Mouse (Mus musculus): ENCODE measurements at regions not wholly inside any gene's neighbourhood (a gene's known extent, or its start where the extent isn't known, plus 50 kb on each side); places are given as distances from the start of the nearest gene placed in this dataset.
A peak's percentile ranks its signal among the peaks of the same experiment; 100 is the strongest.

DNA sequence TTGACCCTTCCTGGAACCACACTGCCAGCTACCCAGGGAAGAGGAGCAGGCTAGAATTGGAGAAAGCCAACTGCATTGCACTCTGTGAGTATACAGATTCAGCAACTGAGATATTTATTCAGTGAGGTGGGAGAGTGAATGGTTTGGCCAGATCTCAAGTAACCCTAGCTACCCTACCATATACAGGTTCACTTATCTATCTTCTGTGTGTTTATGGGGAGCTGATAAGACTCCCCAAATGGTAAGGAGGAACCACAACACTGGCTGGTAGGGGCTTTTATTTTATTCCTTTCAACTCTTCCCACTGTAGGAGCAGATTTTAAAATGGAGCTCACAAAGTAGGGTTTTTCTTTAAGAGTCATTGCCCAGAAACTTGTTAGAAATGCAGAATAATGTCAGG lies 62.9 kb downstream of the Arrdc3 start:
- no peak overlapping the region for H3K9ac ChIP-seq (ENCODE audit: low read depth, low read length)
- no peak for ATAC-seq
- H3K27ac ChIP-seq (ENCODE audit: low read depth, low read length), result no peak overlapping the region
- H3K4me3 ChIP-seq (ENCODE audit: low read length), result no peak overlapping the region
- H3K27me3 ChIP-seq (replicated peaks; ENCODE audit: control insufficient read depth, insufficient read depth, low read length), result no peaks in the 10 kb centered on the region
- H3K9me3 ChIP-seq (ENCODE audit: control insufficient read depth, low read length), result no peaks in the 10 kb centered on the region
- no peak overlapping the region for H3K4me2 ChIP-seq (ENCODE audit: low read length)
- H3K36me3 ChIP-seq (ENCODE audit: control insufficient read depth, insufficient read depth, low read length), result no peaks in the 10 kb centered on the region
- H3K4me1 ChIP-seq (ENCODE audit: control insufficient read depth, insufficient read depth, low read depth, low read length), result no peaks in the 10 kb centered on the region

DNA sequence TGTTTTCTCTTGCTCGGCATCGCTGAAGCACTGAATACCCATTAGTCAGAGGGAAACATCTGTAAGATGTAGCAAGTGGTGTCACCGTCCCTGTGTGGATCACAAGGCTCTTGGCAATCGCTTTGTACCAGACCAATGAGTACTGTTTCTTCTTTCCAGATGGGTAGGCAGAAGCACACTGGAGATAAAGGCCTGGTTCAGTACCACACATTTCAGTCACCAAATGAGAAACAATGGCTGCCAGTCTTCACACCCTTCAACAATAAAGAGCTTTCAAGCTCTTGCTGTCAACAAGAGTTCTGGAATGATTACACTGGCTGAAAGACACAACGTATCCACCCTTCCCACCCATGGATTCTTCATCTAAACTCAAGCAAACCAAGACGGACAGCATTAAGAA lies 64.5 kb downstream of the Arrdc3 start:
- H3K27ac ChIP-seq (ENCODE audit: low read depth, low read length), result no peak overlapping the region
- no peaks in the 10 kb centered on the region for H3K4me1 ChIP-seq (ENCODE audit: control insufficient read depth, insufficient read depth, low read depth, low read length)
- no peaks in the 10 kb centered on the region for H3K9me3 ChIP-seq (ENCODE audit: control insufficient read depth, low read length)
- H3K36me3 ChIP-seq (ENCODE audit: control insufficient read depth, insufficient read depth, low read length), result no peaks in the 10 kb centered on the region
- H3K27me3 ChIP-seq (replicated peaks; ENCODE audit: control insufficient read depth, insufficient read depth, low read length), result no peaks in the 10 kb centered on the region
- WGBS, result 61% methylated on average over 6 of the region's 6 CpGs
- H3K4me3 ChIP-seq (ENCODE audit: low read length), result no peak overlapping the region
- ATAC-seq, result no peak
- H3K4me2 ChIP-seq (ENCODE audit: low read length), result no peak overlapping the region
- no peak overlapping the region for H3K9ac ChIP-seq (ENCODE audit: low read depth, low read length)

DNA sequence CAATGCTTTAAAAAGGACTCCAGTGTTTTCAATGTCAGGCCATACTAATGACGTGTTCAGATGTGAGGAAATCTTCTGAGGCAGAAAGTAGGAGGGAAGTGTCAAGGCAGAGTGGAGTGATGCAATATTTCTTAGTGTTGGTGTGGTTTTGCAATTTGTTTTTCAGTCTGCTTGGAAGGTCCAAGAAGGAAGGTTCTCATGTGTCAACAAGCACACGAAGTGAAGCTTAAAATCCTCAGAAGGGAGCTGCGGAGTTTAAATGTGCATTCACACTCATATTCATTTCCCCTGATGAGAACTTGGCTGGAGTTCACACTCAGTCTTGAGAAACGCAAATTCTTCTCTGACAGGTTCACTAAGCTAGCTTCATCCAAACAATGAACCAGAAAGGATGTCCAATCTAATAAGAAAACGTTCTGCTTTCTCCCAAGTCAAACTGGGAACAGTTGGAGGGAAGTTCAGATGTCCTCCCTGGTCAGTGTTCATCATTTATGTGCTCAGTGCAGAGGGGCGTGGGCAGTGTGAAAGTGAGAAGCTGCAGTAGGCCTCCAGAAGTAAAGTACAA lies 66.0 kb downstream of the Arrdc3 start:
- ATAC-seq, result no peak
- H3K4me1 ChIP-seq (ENCODE audit: control insufficient read depth, insufficient read depth, low read depth, low read length), result no peaks in the 10 kb centered on the region
- H3K27me3 ChIP-seq (replicated peaks; ENCODE audit: control insufficient read depth, insufficient read depth, low read length), result no peaks in the 10 kb centered on the region
- no peak overlapping the region for H3K9ac ChIP-seq (ENCODE audit: low read depth, low read length)
- H3K9me3 ChIP-seq (ENCODE audit: control insufficient read depth, low read length), result no peaks in the 10 kb centered on the region
- 59% methylated on average over 6 of the region's 6 CpGs for WGBS
- H3K36me3 ChIP-seq (ENCODE audit: control insufficient read depth, insufficient read depth, low read length), result no peaks in the 10 kb centered on the region
- no peak overlapping the region for H3K27ac ChIP-seq (ENCODE audit: low read depth, low read length)
- H3K4me2 ChIP-seq (ENCODE audit: low read length), result no peak overlapping the region
- no peak overlapping the region for H3K4me3 ChIP-seq (ENCODE audit: low read length)

DNA sequence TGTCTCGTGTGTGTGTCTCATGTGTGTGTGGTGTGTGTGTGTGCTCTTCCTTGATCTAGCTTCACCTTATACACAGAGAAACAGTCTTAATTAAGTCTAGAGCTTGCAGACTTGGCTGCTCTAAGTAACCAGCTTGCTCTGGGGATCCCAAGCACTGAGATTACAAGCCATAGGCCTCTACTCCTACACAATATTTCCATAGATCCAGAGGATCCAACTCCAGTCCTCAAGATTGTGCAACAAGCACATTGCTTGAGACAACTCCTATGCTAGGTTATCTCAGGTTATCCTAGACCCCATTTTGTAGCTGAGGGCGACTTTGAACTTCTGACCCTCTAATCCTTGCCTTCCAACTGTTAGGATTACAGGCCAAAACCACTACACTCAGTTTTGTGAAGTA lies 67.1 kb downstream of the Arrdc3 start:
- no peak for ATAC-seq
- no peak overlapping the region for H3K9ac ChIP-seq (ENCODE audit: low read depth, low read length)
- 71% methylated on average over 2 of the region's 2 CpGs for WGBS

DNA sequence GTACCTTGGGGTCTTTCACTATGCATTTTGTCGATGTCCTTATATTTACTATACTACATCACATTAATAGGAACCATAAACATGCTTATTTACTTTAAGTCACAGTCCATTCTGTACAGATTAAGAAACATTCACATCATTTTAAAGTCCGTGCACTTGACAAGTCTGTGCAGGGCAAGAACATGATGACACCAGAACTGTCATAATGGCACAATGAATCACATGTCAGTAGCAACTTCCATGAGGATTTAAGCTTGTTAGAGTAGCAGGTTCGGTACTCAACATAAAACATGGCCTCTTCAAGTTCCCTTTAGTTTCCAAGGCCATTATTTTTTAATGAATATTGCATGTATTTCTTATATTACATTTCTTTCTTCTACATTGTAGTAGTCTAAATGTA lies 67.6 kb downstream of the Arrdc3 start:
- no peak for ATAC-seq
- 88% methylated on average over 3 of the region's 3 CpGs for WGBS
- no peak overlapping the region for H3K9ac ChIP-seq (ENCODE audit: low read depth, low read length)
- no peaks in the 10 kb centered on the region for H3K36me3 ChIP-seq (ENCODE audit: control insufficient read depth, insufficient read depth, low read length)
- no peaks in the 10 kb centered on the region for H3K4me1 ChIP-seq (ENCODE audit: control insufficient read depth, insufficient read depth, low read depth, low read length)
- H3K4me3 ChIP-seq (ENCODE audit: low read length), result no peak overlapping the region
- no peak overlapping the region for H3K4me2 ChIP-seq (ENCODE audit: low read length)
- H3K27me3 ChIP-seq (replicated peaks; ENCODE audit: control insufficient read depth, insufficient read depth, low read length), result no peaks in the 10 kb centered on the region
- H3K9me3 ChIP-seq (ENCODE audit: control insufficient read depth, low read length), result no peaks in the 10 kb centered on the region
- H3K27ac ChIP-seq (ENCODE audit: low read depth, low read length), result no peak overlapping the region

More for the DNA sequence above, 67.1 kb downstream of the Arrdc3 start:
- Histone ChIP-seq H3K27me3 (replicated peaks; ENCODE audit: control insufficient read depth, insufficient read depth, low read length) (no peaks in the 10 kb centered on the region), H3K4me3 (ENCODE audit: low read length) (no peak overlapping the region), H3K27ac (ENCODE audit: low read depth, low read length) (no peak overlapping the region), H3K4me2 (ENCODE audit: low read length) (no peak overlapping the region), H3K36me3 (ENCODE audit: control insufficient read depth, insufficient read depth, low read length) (no peaks in the 10 kb centered on the region), H3K9me3 (ENCODE audit: control insufficient read depth, low read length) (no peaks in the 10 kb centered on the region), H3K4me1 (ENCODE audit: control insufficient read depth, insufficient read depth, low read depth, low read length) (no peaks in the 10 kb centered on the region)

DNA sequence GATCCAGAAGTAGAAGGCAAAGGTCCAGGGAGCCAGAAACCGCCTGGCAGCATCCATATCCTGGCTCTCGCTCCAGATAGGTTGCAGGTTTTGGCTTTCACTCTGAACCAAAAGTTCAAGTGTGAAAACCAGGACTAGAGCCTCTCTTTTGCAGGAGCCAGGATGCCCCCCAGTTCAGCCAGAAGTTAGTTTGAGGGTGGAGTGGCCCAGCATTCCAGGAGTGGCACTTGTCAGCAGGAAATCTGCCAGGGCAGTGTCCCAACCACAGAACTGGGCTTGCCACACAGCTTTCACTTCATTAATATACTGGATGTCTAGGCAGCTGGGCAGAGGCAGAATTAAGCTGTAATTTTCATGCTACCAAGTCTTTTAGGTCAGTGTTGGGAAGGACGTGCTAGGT lies 68.1 kb downstream of the Arrdc3 start:
- no peak overlapping the region for H3K9ac ChIP-seq (ENCODE audit: low read depth, low read length)
- H3K9me3 ChIP-seq (ENCODE audit: control insufficient read depth, low read length), result no peaks in the 10 kb centered on the region
- H3K27ac ChIP-seq (ENCODE audit: low read depth, low read length), result no peak overlapping the region
- no peak for ATAC-seq
- no peaks in the 10 kb centered on the region for H3K36me3 ChIP-seq (ENCODE audit: control insufficient read depth, insufficient read depth, low read length)
- no peaks in the 10 kb centered on the region for H3K4me1 ChIP-seq (ENCODE audit: control insufficient read depth, insufficient read depth, low read depth, low read length)
- no peak overlapping the region for H3K4me2 ChIP-seq (ENCODE audit: low read length)
- H3K27me3 ChIP-seq (replicated peaks; ENCODE audit: control insufficient read depth, insufficient read depth, low read length), result no peaks in the 10 kb centered on the region
- no peak overlapping the region for H3K4me3 ChIP-seq (ENCODE audit: low read length)
- WGBS, result 80% methylated on average over 3 of the region's 3 CpGs

DNA sequence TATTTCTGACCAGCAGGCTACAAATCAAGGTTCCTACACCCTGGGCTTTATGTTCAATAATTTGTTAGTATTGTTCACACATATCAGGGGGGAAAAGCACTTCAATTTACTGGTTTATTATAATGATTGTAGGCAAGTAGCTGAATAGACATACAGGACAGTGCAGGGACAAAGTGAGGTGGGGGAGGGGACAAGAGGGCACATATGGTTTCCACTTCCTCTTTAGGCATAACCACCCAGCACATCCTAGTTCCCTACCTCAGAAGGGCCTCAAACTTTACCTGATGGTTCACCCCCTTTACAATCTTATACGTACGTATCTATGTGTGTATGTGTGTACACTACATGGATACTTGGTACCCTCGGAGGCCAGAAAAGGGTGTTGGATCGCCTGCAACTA lies 69.7 kb downstream of the Arrdc3 start:
- H3K27me3 ChIP-seq (replicated peaks; ENCODE audit: control insufficient read depth, insufficient read depth, low read length), result no peaks in the 10 kb centered on the region
- no peak overlapping the region for H3K27ac ChIP-seq (ENCODE audit: low read depth, low read length)
- H3K9me3 ChIP-seq (ENCODE audit: control insufficient read depth, low read length), result no peaks in the 10 kb centered on the region
- no peaks in the 10 kb centered on the region for H3K36me3 ChIP-seq (ENCODE audit: control insufficient read depth, insufficient read depth, low read length)
- H3K4me2 ChIP-seq (ENCODE audit: low read length), result no peak overlapping the region
- H3K4me1 ChIP-seq (ENCODE audit: control insufficient read depth, insufficient read depth, low read depth, low read length), result no peaks in the 10 kb centered on the region
- WGBS, result 98% methylated on average over 4 of the region's 4 CpGs
- H3K9ac ChIP-seq (ENCODE audit: low read depth, low read length), result no peak overlapping the region
- no peak for ATAC-seq
- H3K4me3 ChIP-seq (ENCODE audit: low read length), result no peak overlapping the region

DNA sequence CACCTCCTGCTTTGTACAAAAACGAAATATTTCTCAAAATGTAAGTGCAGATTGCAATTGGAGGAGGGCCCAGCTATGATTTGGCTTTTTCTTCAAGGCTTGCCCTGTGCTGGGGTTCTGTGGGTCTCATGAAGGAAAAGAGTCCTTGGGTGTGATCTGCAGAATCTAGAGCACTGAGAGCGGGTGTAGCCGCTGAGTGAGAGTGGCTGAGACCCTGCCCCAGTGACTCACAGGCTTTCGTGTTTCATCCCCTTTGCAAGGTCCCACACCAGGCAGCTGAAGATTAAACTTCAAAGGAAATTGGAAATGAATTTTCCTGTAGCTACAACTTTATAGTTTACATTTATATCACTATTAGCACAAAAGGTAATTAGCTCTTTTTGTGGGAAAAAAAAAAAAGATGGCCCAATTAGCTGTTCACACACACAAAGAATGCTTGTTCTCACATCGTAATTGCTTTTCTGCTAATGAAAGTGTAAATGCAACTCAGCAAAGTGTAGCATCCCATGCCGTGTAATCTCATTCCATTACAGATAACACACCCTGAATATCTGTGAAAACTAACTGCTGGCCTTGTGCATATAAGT lies 71.0 kb downstream of the Arrdc3 start:
- H3K4me2 ChIP-seq (ENCODE audit: low read length), result no peak overlapping the region
- no peak overlapping the region for H3K4me3 ChIP-seq (ENCODE audit: low read length)
- no peak overlapping the region for H3K9ac ChIP-seq (ENCODE audit: low read depth, low read length)
- H3K27me3 ChIP-seq (replicated peaks; ENCODE audit: control insufficient read depth, insufficient read depth, low read length), result no peaks in the 10 kb centered on the region
- no peak overlapping the region for H3K27ac ChIP-seq (ENCODE audit: low read depth, low read length)
- H3K36me3 ChIP-seq (ENCODE audit: control insufficient read depth, insufficient read depth, low read length), result no peaks in the 10 kb centered on the region
- WGBS, result 70% methylated on average over 6 of the region's 6 CpGs
- no peaks in the 10 kb centered on the region for H3K9me3 ChIP-seq (ENCODE audit: control insufficient read depth, low read length)
- 0 out of 2 replicates have a peak, but pooled peaks have one; percentile 6 for ATAC-seq
- no peaks in the 10 kb centered on the region for H3K4me1 ChIP-seq (ENCODE audit: control insufficient read depth, insufficient read depth, low read depth, low read length)

DNA sequence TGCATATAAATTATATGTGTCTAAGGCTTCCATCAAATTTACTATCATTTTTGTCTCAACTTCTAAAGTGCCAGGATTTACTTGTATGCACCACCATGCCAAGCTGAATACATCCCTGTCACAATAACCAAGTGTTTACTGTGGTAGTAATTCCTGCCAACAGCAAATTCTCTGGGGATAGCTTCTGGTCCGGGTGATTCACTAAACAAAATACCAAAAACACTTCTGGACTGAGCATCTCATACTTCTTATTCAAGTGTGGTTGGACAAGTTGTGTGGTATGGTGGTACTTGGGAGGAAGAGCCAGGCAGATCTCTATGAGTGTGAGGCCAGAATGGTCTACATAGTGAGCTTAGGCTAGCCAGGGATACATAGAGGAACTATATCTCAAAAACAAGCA lies 73.8 kb downstream of the Arrdc3 start:
- no peak for ATAC-seq
- Histone ChIP-seq H3K9me3 (ENCODE audit: control insufficient read depth, low read length) (no peaks in the 10 kb centered on the region), H3K36me3 (ENCODE audit: control insufficient read depth, insufficient read depth, low read length) (no peaks in the 10 kb centered on the region), H3K27ac (ENCODE audit: low read depth, low read length) (no peak overlapping the region), H3K4me1 (ENCODE audit: control insufficient read depth, insufficient read depth, low read depth, low read length) (no peaks in the 10 kb centered on the region), H3K4me2 (ENCODE audit: low read length) (no peak overlapping the region), H3K4me3 (ENCODE audit: low read length) (no peak overlapping the region), H3K9ac (ENCODE audit: low read depth, low read length) (no peak overlapping the region), H3K27me3 (replicated peaks; ENCODE audit: control insufficient read depth, insufficient read depth, low read length) (no peaks in the 10 kb centered on the region)
- 57% methylated on average over 1 of the region's 1 CpGs for WGBS

All from hindbrain, embryonic 16.5 days (tissue).